Mouse (Mus musculus) cerebellum, adult 2 months (tissue): ENCODE results near the gene Ipo11. TPM values are rescaled to one million over a fixed set of nuclear protein-coding genes. Genes with fewer than 3 reads are reported as not detected.

Experiments
- DNase-seq, 2 experiments: peaks; one replicate each; pipeline ENCODE4 v3.0.0; 2021
- H3K27ac ChIP-seq: fragments of 200-500 bp; 2 replicates; pipeline ENCODE4 v1.5.1; 2012; ENCODE audit warnings: low read length, control low read depth, inconsistent platforms; ENCODE audit not compliant: insufficient read depth
- H3K27me3 ChIP-seq: fragments of 200-500 bp; 2 replicates; pipeline ENCODE4 v1.6.1; 2012; ENCODE audit warnings: inconsistent platforms, mild to moderate bottlenecking, low read length, moderate library complexity; ENCODE audit not compliant: control insufficient read depth, insufficient read depth
- H3K4me1 ChIP-seq: fragments of 200-500 bp; 2 replicates; pipeline ENCODE4 v1.6.1; 2011; ENCODE audit warnings: low read length; ENCODE audit not compliant: control insufficient read depth, insufficient read depth
- H3K4me3 ChIP-seq: fragments of 200-500 bp; replicated peaks from 2 replicates; pipeline ENCODE3; 2011; ENCODE audit warnings: mild to moderate bottlenecking, low read depth, low read length, control low read depth; ENCODE audit not compliant: insufficient read depth
- CTCF ChIP-seq: fragments of 200-500 bp; IDR thresholded peaks from 2 replicates; pipeline ENCODE4 v1.5.1; 2011; ENCODE audit warnings: low read depth, mild to moderate bottlenecking, control low read depth, low read length, moderate library complexity, borderline replicate concordance; ENCODE audit not compliant: insufficient read depth
- POLR2A ChIP-seq: fragments of 200-500 bp; IDR thresholded peaks from 2 replicates; pipeline ENCODE4 v1.6.1; 2011; ENCODE audit warnings: low read length, control low read depth, borderline replicate concordance; ENCODE audit not compliant: insufficient read depth
- WGBS: fragments of 180-500 bp; shearing (Covaris S2); methylation state at CpG from one replicate; pipeline ENCODE4 v1.1.7; 2018; 5-methylcytosine and 5-hydroxymethylcytosine counted together
- polyA plus RNA-seq: library from polyadenylated mRNA; depleted of rRNA; stranded (reverse); fragments of >200 nt; gene quantifications from 2 replicates; pipeline ENCODE4 v1.2.3, GENCODE M21; 2012

The Ipo11 gene
- polyA plus RNA-seq, 1 experiment: 31.8 TPM

- Histone ChIP-seq H3K27me3 (no peaks in the 10 kb centered on the region), H3K4me1 (no peaks in the 10 kb centered on the region), H3K27ac (no peak overlapping the region), H3K4me3 (no peak overlapping the region)
- WGBS: 93% methylated on average over 5 of the region's 5 CpGs
- no peak for TF ChIP-seq POLR2A
- no peak for TF ChIP-seq CTCF
- no peak for DNase-seq
Observed at GRCm38 (mm10) chr13:106825618-106826017, 111.1 kb downstream of the Ipo11 start.

GRCm38 (mm10) chr13:106823875-106824191 is 112.9 kb downstream of the Ipo11 start:
- TF ChIP-seq POLR2A (no peak), CTCF (no peak)
- no peak overlapping the region for H3K27ac ChIP-seq
- H3K27me3 ChIP-seq: no peaks in the 10 kb centered on the region
- H3K4me1 ChIP-seq: no peaks in the 10 kb centered on the region
- DNase-seq: no peak
- H3K4me3 ChIP-seq: no peak overlapping the region
- WGBS: 97% methylated on average over 2 of the region's 2 CpGs

GRCm38 (mm10) chr13:106823121-106823874 is 113.5 kb downstream of the Ipo11 start:
- H3K27ac ChIP-seq: no peak overlapping the region
- H3K27me3 ChIP-seq: no peaks in the 10 kb centered on the region
- no peak for DNase-seq
- H3K4me3 ChIP-seq: no peak overlapping the region
- TF ChIP-seq POLR2A (no peak), CTCF (no peak)
- no peaks in the 10 kb centered on the region for H3K4me1 ChIP-seq
- WGBS: 95% methylated on average over 12 of the region's 12 CpGs

DNA sequence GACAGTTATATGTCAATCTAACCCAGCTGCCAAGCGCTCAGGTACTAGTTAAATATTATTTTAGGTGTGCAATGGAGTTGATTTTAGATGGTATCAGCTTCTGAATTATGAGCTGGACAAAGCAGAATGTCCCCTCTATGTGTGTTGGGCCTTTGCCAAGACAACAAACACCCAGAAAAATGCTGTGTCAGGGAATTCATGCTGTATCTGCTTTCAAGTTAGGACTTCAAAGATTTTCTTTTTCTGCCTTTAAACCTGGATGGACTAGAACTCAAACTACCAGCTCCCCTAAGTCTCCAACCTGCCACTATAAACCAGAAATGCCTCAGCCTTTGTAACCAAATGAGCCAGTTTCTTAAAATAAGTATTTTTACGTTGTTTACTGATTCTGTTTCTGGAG is 116.6 kb downstream of the Ipo11 start:
- Histone ChIP-seq H3K27ac (no peak overlapping the region), H3K27me3 (no peaks in the 10 kb centered on the region), H3K4me3 (no peak overlapping the region), H3K4me1 (no peaks in the 10 kb centered on the region)
- WGBS: 93% methylated on average over 2 of the region's 2 CpGs
- no peak for DNase-seq
- TF ChIP-seq CTCF (no peak), POLR2A (no peak)

DNA sequence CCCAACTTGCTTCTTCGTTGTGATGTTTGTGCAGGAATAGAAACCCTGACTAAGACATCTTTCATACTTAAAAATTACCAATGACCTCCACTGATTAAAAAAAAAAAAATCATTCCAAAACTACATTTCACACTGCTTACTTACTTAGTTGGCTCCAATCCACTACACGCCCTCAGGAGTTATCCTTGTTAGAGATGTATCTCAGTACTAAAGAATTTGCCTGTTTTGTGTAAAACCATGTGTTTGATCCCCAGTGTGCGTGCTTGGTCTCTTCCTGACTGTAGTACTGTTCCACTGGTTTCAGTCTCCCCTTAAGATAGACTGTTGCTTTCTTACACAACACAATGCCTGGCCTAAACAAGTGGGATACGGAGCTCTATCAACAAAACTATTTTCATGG is 117.0 kb downstream of the Ipo11 start:
- Histone ChIP-seq H3K4me1 (no peaks in the 10 kb centered on the region), H3K27ac (no peak overlapping the region), H3K4me3 (no peak overlapping the region), H3K27me3 (no peaks in the 10 kb centered on the region)
- no peak for TF ChIP-seq CTCF
- TF ChIP-seq POLR2A: no peak
- DNase-seq: no peak
- WGBS: 96% methylated on average over 4 of the region's 4 CpGs

DNA sequence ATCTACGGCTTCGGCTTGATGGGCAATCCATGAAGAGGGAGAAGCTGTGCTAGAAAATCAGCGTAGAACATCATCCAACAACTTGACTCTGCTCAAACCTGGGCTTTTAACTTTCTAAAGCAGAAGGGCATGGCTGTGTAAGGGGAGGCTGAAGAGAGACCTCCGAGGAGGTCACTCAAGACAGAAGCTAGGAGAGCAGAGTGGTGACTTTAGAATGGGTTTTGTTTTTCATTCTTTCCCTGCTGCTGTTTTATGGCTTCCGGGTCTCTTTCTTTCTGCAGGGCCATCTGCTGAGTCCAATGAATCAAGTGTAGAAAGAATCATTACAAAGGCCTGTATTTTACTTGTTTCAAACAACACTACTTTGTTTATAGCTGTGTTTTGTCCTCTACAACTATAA is 119.7 kb downstream of the Ipo11 start:
- H3K27ac ChIP-seq: no peak overlapping the region
- no peak overlapping the region for H3K4me3 ChIP-seq
- no peak for DNase-seq
- WGBS: 81% methylated on average over 5 of the region's 5 CpGs
- no peaks in the 10 kb centered on the region for H3K4me1 ChIP-seq
- TF ChIP-seq POLR2A: no peak
- no peak for TF ChIP-seq CTCF
- H3K27me3 ChIP-seq: no peaks in the 10 kb centered on the region

- TF ChIP-seq CTCF (no peak), POLR2A (no peak)
Observed at GRCm38 (mm10) chr13:106813519-106813918, 123.2 kb downstream of the Ipo11 start.

DNA sequence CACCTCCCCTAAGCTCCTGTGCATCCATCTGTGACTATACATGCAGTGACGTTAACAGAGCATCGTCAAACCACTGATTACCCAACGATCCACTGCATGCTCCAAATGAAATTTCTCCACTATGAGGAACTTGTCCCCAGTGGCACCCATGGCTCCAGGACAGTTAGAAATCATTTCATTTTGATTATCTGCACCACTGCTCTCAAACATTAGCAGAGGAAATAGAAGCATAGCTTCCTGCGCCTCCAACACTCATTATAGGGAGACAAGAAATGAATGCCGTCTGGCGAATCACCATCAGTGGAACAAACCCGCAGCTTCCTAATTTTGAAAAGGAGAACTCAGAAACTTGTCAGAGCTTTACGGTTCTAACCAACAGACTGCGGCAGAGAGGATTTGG is 123.7 kb downstream of the Ipo11 start:
- H3K4me1 ChIP-seq: no peaks in the 10 kb centered on the region
- DNase-seq: no peak
- H3K27me3 ChIP-seq: no peaks in the 10 kb centered on the region
- no peak overlapping the region for H3K4me3 ChIP-seq
- 68% methylated on average over 9 of the region's 9 CpGs for WGBS
- no peak for TF ChIP-seq POLR2A
- no peak for TF ChIP-seq CTCF
- H3K27ac ChIP-seq: no peak overlapping the region

More at GRCm38 (mm10) chr13:106813519-106813918, 123.2 kb downstream of the Ipo11 start:
- H3K4me3 ChIP-seq: no peak overlapping the region
- WGBS: 77% methylated on average over 4 of the region's 4 CpGs
- no peaks in the 10 kb centered on the region for H3K4me1 ChIP-seq
- no peak for DNase-seq
- H3K27ac ChIP-seq: no peak overlapping the region
- H3K27me3 ChIP-seq: no peaks in the 10 kb centered on the region

- no peak for DNase-seq
- Histone ChIP-seq H3K27ac (no peak overlapping the region), H3K27me3 (no peaks in the 10 kb centered on the region), H3K4me1 (0 out of 2 replicates have a peak, but pooled peaks cover 2% of the 10 kb centered on the region), H3K4me3 (no peak overlapping the region)
- no peak for TF ChIP-seq POLR2A
- TF ChIP-seq CTCF: no peak
- WGBS: 98% methylated on average over 7 of the region's 7 CpGs
Observed at GRCm38 (mm10) chr13:106810156-106810555, 126.6 kb downstream of the Ipo11 start.
